Mouse (Mus musculus): ENCODE measurements around the gene C1s2.
"Not testable (repeated sequence)": the region's sequence is repeated elsewhere in the genome, so short reads cannot be mapped to it uniquely, and the experiment has no call there.

C1s2 gene

GRCm38 (mm10) chr6:124640041-124640440 is 4.2 kb upstream of the C1s2 start:
- DNase-seq (ENCODE audit: low spot score in 2 of 2) = no peak

GRCm38 (mm10) chr6:124636858-124637460 is 1.1 kb upstream of the C1s2 start:
- not testable (repeated sequence) for DNase-seq (ENCODE audit: low spot score in 2 of 2)

- DNase-seq (ENCODE audit: low spot score in 2 of 2) = no peak
Measured at GRCm38 (mm10) chr6:124630763-124631162, 5.1 kb downstream of the C1s2 start.

- not testable (repeated sequence) for DNase-seq (ENCODE audit: low spot score in 2 of 2)
Measured at GRCm38 (mm10) chr6:124626184-124626583, 9.7 kb downstream of the C1s2 start.

- DNase-seq (ENCODE audit: low spot score in 2 of 2) = no peak
Measured at GRCm38 (mm10) chr6:124625612-124626011, 10.3 kb downstream of the C1s2 start.

GRCm38 (mm10) chr6:124602031-124602430 is 33.9 kb downstream of the C1s2 start:
- no peak for DNase-seq (ENCODE audit: low spot score in 2 of 2)

- no peak for DNase-seq (ENCODE audit: low spot score in 2 of 2)
Measured at GRCm38 (mm10) chr6:124593121-124593520, 42.8 kb downstream of the C1s2 start.

- DNase-seq (ENCODE audit: low spot score in 2 of 2) = no peak
Measured at GRCm38 (mm10) chr6:124592186-124592700, 43.6 kb downstream of the C1s2 start.

GRCm38 (mm10) chr6:124588771-124589170 is 47.1 kb downstream of the C1s2 start:
- no peak for DNase-seq (ENCODE audit: low spot score in 2 of 2)

- DNase-seq (ENCODE audit: low spot score in 2 of 2) = no peak
Measured at GRCm38 (mm10) chr6:124586266-124586665, 49.6 kb downstream of the C1s2 start.

GRCm38 (mm10) chr6:124585761-124586160 is 50.1 kb downstream of the C1s2 start:
- DNase-seq (ENCODE audit: low spot score in 2 of 2) = no peak

- no peak for DNase-seq (ENCODE audit: low spot score in 2 of 2)
Measured at GRCm38 (mm10) chr6:124584935-124585334, 51.0 kb downstream of the C1s2 start.

- DNase-seq (ENCODE audit: low spot score in 2 of 2) = no peak
Measured at GRCm38 (mm10) chr6:124582231-124582630, 53.7 kb downstream of the C1s2 start.

GRCm38 (mm10) chr6:124580155-124580554 is 55.7 kb downstream of the C1s2 start:
- not testable (repeated sequence) for DNase-seq (ENCODE audit: low spot score in 2 of 2)

GRCm38 (mm10) chr6:124575155-124575678 is 60.7 kb downstream of the C1s2 start:
- DNase-seq (ENCODE audit: low spot score in 2 of 2) = not testable (repeated sequence)
